Mouse (Mus musculus) heart, postnatal 0 days (tissue): ENCODE measurements at regions not wholly inside any gene's neighbourhood (a gene's known extent, or its start where the extent isn't known, plus 50 kb on each side); places are given as distances from the start of the nearest gene placed in this dataset.

Source experiments
- CTCF ChIP-seq: IDR thresholded peaks from 2 replicates; pipeline ENCODE4 v1.5.1; 2016; ENCODE audit warnings: antibody characterized with exemption, control low read depth, low read depth
- EP300 ChIP-seq: IDR thresholded peaks from 2 replicates; pipeline ENCODE4 v1.6.1; 2016; ENCODE audit warnings: antibody characterized with exemption, low read depth

GRCm38 (mm10) chr9:41376948-41377700 lies 215.6 kb upstream of the Ubash3b start:
- TF ChIP-seq CTCF (no peak), EP300 (no peak)
